Mouse (Mus musculus) heart, embryonic 13.5 days (tissue): ENCODE measurements around the gene Creb3l2. TPM values are rescaled to one million over a fixed set of nuclear protein-coding genes. Genes with fewer than 3 reads are reported as not detected.

ENCODE experiments used
- ATAC-seq: fragments of 200-750 bp; cut with Nextera tagmentation; 2 replicates; pipeline ENCODE4 v1.8.0; 2017; ENCODE audit warnings: moderate TSS enrichment; ENCODE audit not compliant: insufficient number of reproducible peaks, low FRiP score, low TSS enrichment; ENCODE audit errors: extremely low read depth
- H3K27ac ChIP-seq: fragments of 300-500 bp; sonication (generic); replicated peaks from 2 replicates; pipeline ENCODE4 v1.5.1; 2015; ENCODE audit warnings: moderate library complexity, mild to moderate bottlenecking, inconsistent platforms
- H3K27me3 ChIP-seq: fragments of 300-500 bp; sonication (generic); replicated peaks from 2 replicates; pipeline ENCODE4 v1.6.1; 2015; ENCODE audit warnings: mild to moderate bottlenecking, inconsistent platforms
- H3K36me3 ChIP-seq: fragments of 300-500 bp; sonication (generic); 2 replicates; pipeline ENCODE4 v1.6.1; 2015; ENCODE audit warnings: mild to moderate bottlenecking, inconsistent platforms
- H3K4me1 ChIP-seq: fragments of 300-500 bp; sonication (generic); 2 replicates; pipeline ENCODE4 v1.6.1; 2015; ENCODE audit warnings: inconsistent platforms
- H3K4me2 ChIP-seq: fragments of 300-500 bp; sonication (generic); 2 replicates; pipeline ENCODE4 v1.6.1; 2015; ENCODE audit warnings: inconsistent platforms, mild to moderate bottlenecking, moderate library complexity
- H3K4me3 ChIP-seq: fragments of 300-500 bp; sonication (generic); 2 replicates; pipeline ENCODE4 v1.5.1; 2015; ENCODE audit warnings: moderate library complexity, mild to moderate bottlenecking, inconsistent platforms
- H3K9ac ChIP-seq: fragments of 300-500 bp; sonication (generic); 2 replicates; pipeline ENCODE4 v1.6.1; 2015; ENCODE audit warnings: inconsistent platforms, mild to moderate bottlenecking, moderate library complexity
- H3K9me3 ChIP-seq: fragments of 300-500 bp; sonication (generic); 2 replicates; pipeline ENCODE4 v1.6.1; 2016; ENCODE audit warnings: inconsistent platforms
- WGBS: fragments of 180-500 bp; shearing (Covaris S2); methylation state at CpG from one replicate; pipeline ENCODE4 v1.1.7; 2015; ENCODE audit warnings: mixed read lengths; 5-methylcytosine and 5-hydroxymethylcytosine counted together
- polyA plus RNA-seq: library from polyadenylated mRNA; unstranded; fragments of >200 nt; fragmentation: Nextera tagmentation; extraction: Ambion mirVana; gene quantifications from 2 replicates; pipeline ENCODE4 v1.2.1, GENCODE M21; 2015

The Creb3l2 gene
- polyA plus RNA-seq, 1 experiment from 2014 or later = 30.1 TPM

GRCm38 (mm10) chr6:37350315-37350714, 91.6 kb downstream of the Creb3l2 start:
- H3K27me3 ChIP-seq = no peaks in the 10 kb centered on the region
- WGBS = 86% methylated on average over 8 of the region's 8 CpGs
- no peak overlapping the region for H3K4me2 ChIP-seq
- H3K4me1 ChIP-seq = peaks cover 33% of the 10 kb centered on the region
- no peak overlapping the region for H3K27ac ChIP-seq
- no peak overlapping the region for H3K9ac ChIP-seq
- no peak for ATAC-seq
- no peaks in the 10 kb centered on the region for H3K9me3 ChIP-seq
- H3K36me3 ChIP-seq = peaks cover 82% of the 10 kb centered on the region
- H3K4me3 ChIP-seq = no peak overlapping the region

- H3K9ac ChIP-seq = no peak overlapping the region
- peaks cover 9% of the 10 kb centered on the region; the same call in 1 of the 2 replicates for H3K4me1 ChIP-seq
- H3K9me3 ChIP-seq = no peaks in the 10 kb centered on the region
- no peak overlapping the region for H3K4me2 ChIP-seq
- no peak overlapping the region for H3K27ac ChIP-seq
- peaks cover 81% of the 10 kb centered on the region for H3K36me3 ChIP-seq
- H3K27me3 ChIP-seq = no peaks in the 10 kb centered on the region
- no peak overlapping the region for H3K4me3 ChIP-seq
- WGBS = 78% methylated on average over 5 of the region's 5 CpGs
- no peak for ATAC-seq
Measured at GRCm38 (mm10) chr6:37347606-37348005, 94.3 kb downstream of the Creb3l2 start.

- no peak overlapping the region for H3K4me2 ChIP-seq
- 0 out of 2 replicates have a peak overlapping the region, but pooled peaks have one; percentile 24 for H3K27ac ChIP-seq
- H3K27me3 ChIP-seq = no peaks in the 10 kb centered on the region
- peaks cover 91% of the 10 kb centered on the region for H3K36me3 ChIP-seq
- H3K4me1 ChIP-seq = peaks cover 16% of the 10 kb centered on the region
- H3K9me3 ChIP-seq = no peaks in the 10 kb centered on the region
- 73% methylated on average over 5 of the region's 5 CpGs for WGBS
- H3K4me3 ChIP-seq = no peak overlapping the region
- no peak for ATAC-seq
- H3K9ac ChIP-seq = no peak overlapping the region
Measured at GRCm38 (mm10) chr6:37338055-37338454, 103.9 kb downstream of the Creb3l2 start.

- H3K4me3 ChIP-seq = no peak overlapping the region
- no peaks in the 10 kb centered on the region for H3K9me3 ChIP-seq
- H3K27ac ChIP-seq = peak overlapping the region; percentile 56
- no peak overlapping the region; the same call in 1 of the 2 replicates for H3K9ac ChIP-seq
- 26% methylated on average over 5 of the region's 5 CpGs for WGBS
- H3K27me3 ChIP-seq = no peaks in the 10 kb centered on the region
- H3K4me1 ChIP-seq = peaks cover 23% of the 10 kb centered on the region
- no peak for ATAC-seq
- peaks cover 96% of the 10 kb centered on the region for H3K36me3 ChIP-seq
- H3K4me2 ChIP-seq = no peak overlapping the region
Measured at GRCm38 (mm10) chr6:37336831-37337260, 105.1 kb downstream of the Creb3l2 start.

- Histone ChIP-seq H3K27me3 (no peaks in the 10 kb centered on the region), H3K4me2 (no peak overlapping the region), H3K9ac (no peak overlapping the region; the same call in 1 of the 2 replicates), H3K4me3 (no peak overlapping the region), H3K36me3 (peaks cover 96% of the 10 kb centered on the region), H3K27ac (peak overlapping the region; percentile 56), H3K9me3 (no peaks in the 10 kb centered on the region), H3K4me1 (peaks cover 28% of the 10 kb centered on the region)
- no peak for ATAC-seq
- 68% methylated on average over 7 of the region's 7 CpGs for WGBS
Measured at GRCm38 (mm10) chr6:37336381-37336780, 105.6 kb downstream of the Creb3l2 start.

- ATAC-seq = no peak
- 73% methylated on average over 10 of the region's 10 CpGs for WGBS
- H3K4me1 ChIP-seq = peaks cover 61% of the 10 kb centered on the region
Measured at GRCm38 (mm10) chr6:37332846-37333245, 109.1 kb downstream of the Creb3l2 start.

GRCm38 (mm10) chr6:37329901-37330864, 111.8 kb downstream of the Creb3l2 start:
- H3K4me3 ChIP-seq = no peak overlapping the region
- H3K9me3 ChIP-seq = no peaks in the 10 kb centered on the region
- WGBS = 33% methylated on average over 5 of the region's 5 CpGs
- H3K27ac ChIP-seq = peak overlapping the region; percentile 88
- H3K36me3 ChIP-seq = peaks cover 61% of the 10 kb centered on the region
- H3K27me3 ChIP-seq = no peaks in the 10 kb centered on the region
- peak; percentile 47; the same call in 1 of the 2 replicates for ATAC-seq
- peak overlapping the region; percentile 47; the same call in 1 of the 2 replicates for H3K9ac ChIP-seq
- no peak overlapping the region for H3K4me2 ChIP-seq
- H3K4me1 ChIP-seq = peaks cover 64% of the 10 kb centered on the region

More at GRCm38 (mm10) chr6:37332846-37333245, 109.1 kb downstream of the Creb3l2 start:
- Histone ChIP-seq H3K4me2 (no peak overlapping the region), H3K27me3 (no peaks in the 10 kb centered on the region), H3K9ac (no peak overlapping the region), H3K4me3 (no peak overlapping the region), H3K9me3 (no peaks in the 10 kb centered on the region), H3K27ac (peak overlapping the region; percentile 88; the same call in 1 of the 2 replicates), H3K36me3 (peaks cover 88% of the 10 kb centered on the region)

- no peaks in the 10 kb centered on the region for H3K9me3 ChIP-seq
- H3K4me2 ChIP-seq = no peak overlapping the region
- H3K4me1 ChIP-seq = peaks cover 68% of the 10 kb centered on the region
- H3K27ac ChIP-seq = peak overlapping the region; percentile 88
- no peak for ATAC-seq
- H3K4me3 ChIP-seq = no peak overlapping the region
- no peak overlapping the region for H3K9ac ChIP-seq
- peaks cover 53% of the 10 kb centered on the region for H3K36me3 ChIP-seq
- no peaks in the 10 kb centered on the region for H3K27me3 ChIP-seq
- WGBS = 45% methylated on average over 3 of the region's 3 CpGs
Measured at GRCm38 (mm10) chr6:37329376-37329775, 112.6 kb downstream of the Creb3l2 start.

- no peak overlapping the region for H3K4me2 ChIP-seq
- WGBS = 52% methylated on average over 7 of the region's 7 CpGs
- H3K27ac ChIP-seq = peak overlapping the region; percentile 88
- H3K9me3 ChIP-seq = no peaks in the 10 kb centered on the region
- no peak overlapping the region for H3K4me3 ChIP-seq
- H3K27me3 ChIP-seq = no peaks in the 10 kb centered on the region
- peaks cover 68% of the 10 kb centered on the region for H3K4me1 ChIP-seq
- H3K36me3 ChIP-seq = peaks cover 46% of the 10 kb centered on the region
- no peak overlapping the region for H3K9ac ChIP-seq
- no peak for ATAC-seq
Measured at GRCm38 (mm10) chr6:37328671-37329070, 113.3 kb downstream of the Creb3l2 start.

GRCm38 (mm10) chr6:37327519-37327918, 114.4 kb downstream of the Creb3l2 start:
- peak overlapping the region; percentile 25 for H3K27ac ChIP-seq
- ATAC-seq = no peak
- peaks cover 34% of the 10 kb centered on the region for H3K36me3 ChIP-seq
- peaks cover 67% of the 10 kb centered on the region for H3K4me1 ChIP-seq
- 47% methylated on average over 6 of the region's 6 CpGs for WGBS
- H3K27me3 ChIP-seq = no peaks in the 10 kb centered on the region
- no peaks in the 10 kb centered on the region for H3K9me3 ChIP-seq
- no peak overlapping the region for H3K4me2 ChIP-seq
- no peak overlapping the region for H3K9ac ChIP-seq
- no peak overlapping the region for H3K4me3 ChIP-seq

GRCm38 (mm10) chr6:37326603-37326955, 115.4 kb downstream of the Creb3l2 start:
- H3K36me3 ChIP-seq = peaks cover 25% of the 10 kb centered on the region
- H3K4me3 ChIP-seq = no peak overlapping the region
- H3K9me3 ChIP-seq = no peaks in the 10 kb centered on the region
- H3K4me1 ChIP-seq = peaks cover 58% of the 10 kb centered on the region
- H3K27me3 ChIP-seq = no peaks in the 10 kb centered on the region
- ATAC-seq = no peak
- peak overlapping the region; percentile 58 for H3K27ac ChIP-seq
- H3K9ac ChIP-seq = peak overlapping the region; percentile 50; the same call in 1 of the 2 replicates
- no peak overlapping the region for H3K4me2 ChIP-seq
- 22% methylated on average over 8 of the region's 8 CpGs for WGBS
